Mouse (Mus musculus): ENCODE measurements around the gene Ggt1.

The Ggt1 gene

GRCm38 (mm10) chr10:75633048-75633447, 71.6 kb downstream of the Ggt1 start:
- no peak for DNase-seq (ENCODE audit: low spot score)

DNA sequence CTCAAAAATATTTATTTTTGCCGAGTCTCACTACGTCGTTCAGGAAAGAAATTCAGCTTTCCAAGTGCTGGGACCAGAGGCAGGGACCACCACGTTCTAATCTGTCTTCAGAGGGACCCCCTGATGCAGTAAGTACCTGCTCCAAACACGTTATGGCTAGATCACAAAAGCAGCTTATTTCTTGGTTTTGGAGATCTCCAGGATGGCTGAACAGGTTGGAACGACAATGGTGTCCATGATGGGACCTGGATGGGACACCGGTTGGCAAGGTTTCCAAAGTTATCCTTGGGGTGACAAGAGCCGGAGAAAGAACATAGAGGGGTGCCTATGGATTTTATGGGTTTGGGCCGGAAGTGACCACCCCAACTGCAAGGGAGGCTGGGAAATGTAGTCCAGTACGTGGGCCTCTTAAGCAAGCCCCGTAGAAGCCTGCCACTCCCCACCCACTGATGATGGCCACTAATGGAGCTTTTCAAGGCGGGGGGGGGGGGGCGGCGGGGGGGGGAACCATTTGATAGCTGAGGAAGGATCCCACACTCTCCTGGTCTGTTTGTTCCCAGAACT, 72.3 kb downstream of the Ggt1 start:
- DNase-seq (ENCODE audit: low spot score): no peak

GRCm38 (mm10) chr10:75634610-75635009, 73.2 kb downstream of the Ggt1 start:
- DNase-seq (ENCODE audit: low spot score): no peak

DNA sequence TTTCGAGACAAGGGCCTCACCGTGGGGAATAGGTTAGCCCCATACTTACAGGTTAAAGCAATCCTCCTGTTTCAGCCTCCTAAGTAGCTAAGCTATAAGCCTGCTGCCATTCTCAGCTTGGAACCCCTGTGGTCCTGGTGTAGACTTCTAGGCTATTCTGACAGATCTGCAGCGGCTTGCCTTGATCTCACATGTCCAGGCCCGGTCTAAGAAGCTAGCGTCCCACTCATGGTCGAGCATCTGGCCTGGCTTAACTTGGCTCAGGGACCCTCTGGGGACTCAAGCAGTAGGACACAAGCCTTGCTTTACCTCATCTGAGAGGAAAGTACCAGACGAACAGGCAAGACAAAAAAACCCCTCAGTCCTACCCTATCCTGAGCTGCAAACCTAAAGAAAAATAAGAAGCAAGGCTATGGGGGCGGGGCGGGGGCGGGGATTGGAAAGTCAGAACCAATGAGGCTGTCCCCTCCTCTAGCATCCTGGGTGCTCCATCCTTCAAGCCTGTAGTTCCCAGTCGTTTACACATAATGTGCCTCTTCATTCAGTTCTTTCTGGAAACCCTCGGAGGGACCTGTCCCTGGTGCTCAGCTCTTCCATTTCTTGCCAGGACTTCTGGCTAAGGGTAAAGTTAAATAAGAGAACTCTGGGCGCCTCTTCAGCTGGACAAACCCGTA, 73.8 kb downstream of the Ggt1 start:
- no peak for DNase-seq (ENCODE audit: low spot score)

- DNase-seq (ENCODE audit: low spot score): peak; percentile 66
These were observed 74.3 kb downstream of the Ggt1 start for GRCm38 (mm10) chr10:75635693-75636055.

Measured in yolk sac, embryonic 10.5 days (tissue).